Comparison of ENCODE assay signal across 8 mouse cellular contexts in genomic region chr17:43666576-43667289, GRCm38 (mm10). TPM values are rescaled to one million over a fixed set of nuclear protein-coding genes. Genes with fewer than 3 reads are reported as not detected.
DNase-seq lines count a peak whose midpoint lies in the region; ATAC-seq lines count a peak whose summit lies in the region.

Gene Slc25a27, minus strand, starts transcription at chr17:43667214.

- H3K36me3 ChIP-seq in forebrain, embryonic 10.5 days (replicated peaks): peaks cover 21% of the 10 kb centered on the region
- H3K36me3 ChIP-seq in heart, embryonic 15.5 days: no peaks in the 10 kb centered on the region
- H3K36me3 ChIP-seq in liver, embryonic 12.5 days: no peaks in the 10 kb centered on the region
- H3K36me3 ChIP-seq in splenic B cell, adult 2 months (ENCODE audit: control insufficient read depth, insufficient read depth, low read length, poor library complexity, severe bottlenecking): no peaks in the 10 kb centered on the region

- DNase-seq in c-Kit-negative CD71-positive TER-119-positive erythroid progenitor cells, embryonic 14.5 days (ENCODE audit: low read depth, low spot score): peak; percentile 0
- peak; percentile 91 for DNase-seq in forebrain, embryonic 10.5 days (ENCODE audit: extremely low spot score, low spot score)
- DNase-seq in kidney, postnatal 14 days: peak; percentile 96
- DNase-seq in naive thymus-derived CD4-positive, alpha-beta T cell, adult 2 months (ENCODE audit: low read depth): peak; percentile 89
- DNase-seq in splenic B cell, adult 2 months (ENCODE audit: low read depth, low spot score): peak; percentile 93

- under 1% methylated on average over 41 of the region's 41 CpGs for WGBS in forebrain, embryonic 10.5 days
- 1% methylated on average over 41 of the region's 41 CpGs for WGBS in heart, embryonic 15.5 days
- WGBS in liver, embryonic 12.5 days (ENCODE audit: insufficient replicate concordance): 5% methylated on average over 40 of the region's 41 CpGs

- no peaks in the 10 kb centered on the region for H3K27me3 ChIP-seq in forebrain, embryonic 10.5 days (ENCODE audit: poor library complexity, severe bottlenecking)
- H3K27me3 ChIP-seq in heart, embryonic 15.5 days: no peaks in the 10 kb centered on the region
- H3K27me3 ChIP-seq in liver, embryonic 12.5 days (replicated peaks): peaks cover 14% of the 10 kb centered on the region; the same call in 1 of the 2 replicates
- H3K27me3 ChIP-seq in splenic B cell, adult 2 months (ENCODE audit: control insufficient read depth, insufficient read depth, low read length, poor library complexity, severe bottlenecking): no peaks in the 10 kb centered on the region; the same call in 1 of the 2 replicates

- H3K4me2 ChIP-seq in heart, embryonic 15.5 days: peak within 1 kb of the TSS; percentile 97
- H3K4me2 ChIP-seq in liver, embryonic 12.5 days: peak within 1 kb of the TSS; percentile 90

- peak within 1 kb of the TSS; percentile 87 for H3K27ac ChIP-seq in forebrain, embryonic 10.5 days
- H3K27ac ChIP-seq in heart, embryonic 15.5 days: peak within 1 kb of the TSS; percentile 72
- no peak within 1 kb of the TSS for H3K27ac ChIP-seq in liver, embryonic 12.5 days

- H3K9me3 ChIP-seq in forebrain, embryonic 10.5 days: no peaks in the 10 kb centered on the region
- no peaks in the 10 kb centered on the region for H3K9me3 ChIP-seq in heart, embryonic 15.5 days (replicated peaks)
- H3K9me3 ChIP-seq in liver, embryonic 12.5 days (replicated peaks): no peaks in the 10 kb centered on the region

- peak within 1 kb of the TSS; percentile 88 for H3K4me3 ChIP-seq in forebrain, embryonic 10.5 days
- H3K4me3 ChIP-seq in heart, embryonic 15.5 days: peak within 1 kb of the TSS; percentile 86
- peak within 1 kb of the TSS; percentile 69 for H3K4me3 ChIP-seq in liver, embryonic 12.5 days

- H3K9ac ChIP-seq in heart, embryonic 15.5 days: peak within 1 kb of the TSS; percentile 77
- H3K9ac ChIP-seq in liver, embryonic 12.5 days: peak within 1 kb of the TSS; percentile 67

- peaks cover 40% of the 10 kb centered on the region for H3K4me1 ChIP-seq in forebrain, embryonic 10.5 days
- peaks cover 19% of the 10 kb centered on the region for H3K4me1 ChIP-seq in heart, embryonic 15.5 days (replicated peaks)
- H3K4me1 ChIP-seq in liver, embryonic 12.5 days: peaks cover 15% of the 10 kb centered on the region

- ATAC-seq in CD4-positive, CD25-positive, alpha-beta regulatory T cell, adult 4 months: peak; percentile 99
- peak; percentile 96 for ATAC-seq in heart, embryonic 15.5 days (replicated peaks; ENCODE audit: insufficient number of reproducible peaks, insufficient read depth, low FRiP score, low read depth)
- peak; percentile 93 for ATAC-seq in liver, embryonic 12.5 days

RNA-seq across cellular contexts. Expression of gene Slc25a27, which starts in this region (rescaled TPM):
- polyA plus RNA-seq in CD4-positive, CD25-positive, alpha-beta regulatory T cell, adult 4 months (2017; shearing (Covaris generic)): 1 to 10 TPM; 4.3 to 4.5 TPM
- polyA plus RNA-seq in forebrain, embryonic 10.5 days (2016; fragmentation: Nextera tagmentation; extraction: Ambion mirVana): 33.3 and 38.0 TPM in 2 replicates
- polyA plus RNA-seq in heart, embryonic 15.5 days (2015; fragmentation: Nextera tagmentation; extraction: Ambion mirVana): 18.3 and 19.8 TPM in 2 replicates
- 2.8 and 3.7 TPM in 2 replicates for polyA plus RNA-seq in liver, embryonic 12.5 days (2016; fragmentation: Nextera tagmentation; extraction: Ambion mirVana)

Comparison
In these comparisons a context has a peak if more than half of its experiments do, and no peak if none do; other contexts are left out.
1. DNase-seq: peak in every context shown above with its lines; median percentile 96 in kidney, postnatal 14 days; 93 in splenic B cell, adult 2 months; 91 in forebrain, embryonic 10.5 days; 89 in naive thymus-derived CD4-positive, alpha-beta T cell, adult 2 months; 0 in c-Kit-negative CD71-positive TER-119-positive erythroid progenitor cells, embryonic 14.5 days.